Mouse (Mus musculus) central nervous system, embryonic 14 days (tissue): ENCODE data around the gene Ccdc103. TPM values are rescaled to one million over a fixed set of nuclear protein-coding genes. Genes with fewer than 3 reads are reported as not detected.

Experiments
- polyA plus RNA-seq: library from polyadenylated mRNA; depleted of rRNA; stranded (reverse); fragments of >200 nt; gene quantifications from 2 replicates; pipeline ENCODE4 v1.2.3, GENCODE M21; 2012; rRNA removed

The Ccdc103 gene
- polyA plus RNA-seq: 1.0 and 1.1 TPM in 2 replicates

GRCm38 (mm10) chr11:102880585-102881313, at the start of gene Ccdc103, which contains the start of gene Eftud2:
Gene Ccdc103 (plus strand): TSS chr11:102881204.
Gene Eftud2 (minus strand): TSS chr11:102880985.

DNA sequence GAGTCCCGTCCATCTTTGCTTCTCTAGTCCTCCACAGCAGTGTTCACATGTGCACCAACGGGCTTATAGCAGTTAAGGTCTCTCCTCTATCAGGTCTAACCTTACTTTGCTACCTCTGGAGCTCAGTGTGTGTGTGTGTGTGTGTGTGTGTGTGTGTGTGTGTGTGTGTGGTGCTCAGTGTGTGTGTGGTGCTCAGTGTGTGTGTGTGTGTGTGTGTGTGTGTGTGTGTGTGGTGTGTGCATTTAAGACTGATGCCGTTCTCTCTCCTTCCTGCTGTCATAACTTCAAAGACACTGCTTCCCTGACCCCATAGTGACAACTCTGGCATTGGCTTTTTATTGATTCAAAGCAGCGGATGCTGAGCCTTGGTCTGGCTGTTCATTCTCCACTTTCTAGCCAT, 45.5 kb upstream of the Ccdc103 start, which contains the start of gene Higd1b:
TSS of gene Higd1b (plus strand) at position 301 of the 400 bp plus-strand sequence.

GRCm38 (mm10) chr11:102884616-102885219, 3.7 kb downstream of the Ccdc103 start, which contains the start of gene Fam187a:
Gene Fam187a (plus strand): TSS chr11:102885169.

DNA sequence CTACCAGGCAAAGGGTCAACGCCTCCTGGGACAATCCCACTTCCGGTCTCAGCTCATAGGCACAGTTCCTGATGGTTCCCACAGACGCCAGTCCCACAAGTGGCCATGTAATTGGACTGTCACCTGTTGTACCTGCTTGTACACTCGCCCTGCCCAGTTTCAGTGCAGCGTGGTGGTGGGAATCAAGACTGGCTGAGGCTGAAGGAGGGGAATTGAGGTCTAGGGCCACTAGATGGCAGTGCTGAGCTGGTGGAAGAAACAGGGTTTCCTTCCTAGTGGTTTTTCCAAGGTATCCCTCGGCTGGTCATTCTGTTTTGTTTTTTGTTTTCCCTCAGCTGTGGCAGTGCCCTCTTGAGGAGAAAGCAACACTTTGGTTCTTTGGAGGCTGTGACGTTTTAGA, 19.8 kb downstream of the Ccdc103 start, which contains the start of gene Gfap:
TSS of gene Gfap (minus strand) at position 150 of the 400 bp plus-strand sequence.

GRCm38 (mm10) chr11:102924557-102925350, 43.8 kb downstream of the Ccdc103 start, which contains the start of gene Kif18b:
Gene Kif18b (minus strand): TSS chr11:102925124.

Other genes starting within 250 kb of the Ccdc103 start
- 0.06 and 0.19 TPM in 2 replicates for gene Meioc, start 217.5 kb upstream of the Ccdc103 start, polyA plus RNA-seq
- 23.4 and 23.6 TPM in 2 replicates for gene Ccdc43, start 183.4 kb upstream of the Ccdc103 start, polyA plus RNA-seq
- gene Adam11, start 119.8 kb upstream of the Ccdc103 start, polyA plus RNA-seq: 45.3 and 56.2 TPM in 2 replicates
- 62.0 and 72.9 TPM in 2 replicates for gene Gjc1, start 61.5 kb upstream of the Ccdc103 start, polyA plus RNA-seq
- 2.6 and 2.7 TPM in 2 replicates for gene Higd1b, start 45.4 kb upstream of the Ccdc103 start, polyA plus RNA-seq
- gene Eftud2, start 219 bp upstream of the Ccdc103 start, polyA plus RNA-seq: 102 and 110 TPM in 2 replicates
- 0.08 TPM in 1 of 2 replicates, not detected in the other for gene Fam187a, start 4.0 kb downstream of the Ccdc103 start, polyA plus RNA-seq
- gene Gfap, start 19.7 kb downstream of the Ccdc103 start, polyA plus RNA-seq: 0.38 and 0.66 TPM in 2 replicates
- 13.8 and 16.8 TPM in 2 replicates for gene Kif18b, start 43.9 kb downstream of the Ccdc103 start, polyA plus RNA-seq
- gene C1ql1, start 65.5 kb downstream of the Ccdc103 start, polyA plus RNA-seq: 8.8 and 12.1 TPM in 2 replicates
- gene Nmt1, start 147.0 kb downstream of the Ccdc103 start, polyA plus RNA-seq: 35.1 and 36.0 TPM in 2 replicates
- 202 and 211 TPM in 2 replicates for gene Dcakd, start 147.1 kb downstream of the Ccdc103 start, polyA plus RNA-seq
- gene Plcd3, start 220.5 kb downstream of the Ccdc103 start, polyA plus RNA-seq: 2.6 and 3.8 TPM in 2 replicates
- gene Acbd4, start 220.5 kb downstream of the Ccdc103 start, polyA plus RNA-seq: 8.2 and 8.7 TPM in 2 replicates
- gene Hexim1, start 235.0 kb downstream of the Ccdc103 start, polyA plus RNA-seq: 17.3 and 19.5 TPM in 2 replicates